Mouse (Mus musculus): ENCODE data around the gene D1Ertd622e.

GRCm38 (mm10) chr1:97623214-97623856 is 38.5 kb downstream of the D1Ertd622e start:
- no peak for TF ChIP-seq CTCF (IDR thresholded peaks at IDR 0.05; ENCODE audit: extremely low read depth, insufficient read length, insufficient replicate concordance, low read depth, low read length)
- TF ChIP-seq POLR2A (IDR thresholded peaks at IDR 0.05; ENCODE audit: low read depth, low read length) = no peak
